Mouse (Mus musculus) left cerebral cortex, adult 11 months (tissue): ENCODE measurements around the gene Fam71f1.

Experiments used
- DNase-seq: peaks from one replicate; pipeline ENCODE4 v3.0.0; 2022; ENCODE audit warnings: low spot score

The Fam71f1 gene

DNA sequence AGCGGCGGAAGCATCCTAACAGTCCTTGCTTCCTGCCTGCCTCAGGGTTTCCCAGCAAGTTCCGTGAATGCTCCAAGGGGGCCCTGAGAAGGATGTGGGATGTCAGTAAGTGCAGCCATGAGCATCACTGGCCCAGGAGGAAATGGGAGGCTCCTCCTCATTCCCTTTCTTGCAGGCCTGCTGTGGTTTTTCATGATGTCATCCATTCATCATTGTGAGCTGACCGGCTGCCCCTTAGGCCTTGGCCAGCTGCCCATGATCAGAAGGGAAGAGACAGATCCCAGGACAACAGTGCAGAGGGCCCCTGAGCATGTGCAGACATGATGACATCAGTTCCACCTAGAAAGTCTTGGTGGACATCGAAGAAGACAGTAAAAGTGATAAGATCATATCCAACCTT is at the start of gene Fam71f1:
TSS of gene Fam71f1 (plus strand) at position 262 of the 400 bp plus-strand sequence.
- no peak for DNase-seq

DNA sequence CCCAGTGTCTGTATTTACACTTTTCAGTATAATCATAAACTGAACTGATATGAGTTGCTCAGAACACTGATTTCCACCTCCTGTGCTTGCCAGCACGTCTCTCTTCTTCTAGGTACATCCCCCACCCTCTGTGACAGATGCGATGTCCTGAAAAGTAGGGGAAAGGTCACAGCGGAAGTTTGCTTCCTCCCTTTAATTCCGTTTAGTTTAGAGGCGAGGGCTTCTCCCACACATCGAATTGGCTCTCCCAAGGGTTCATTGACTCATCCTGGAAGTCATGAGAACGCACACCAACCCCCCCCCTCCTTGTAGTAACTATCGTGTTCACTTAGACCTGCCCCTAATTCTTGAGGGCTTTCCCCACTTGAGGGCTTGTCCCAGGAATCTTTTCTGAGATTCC is 48.0 kb upstream of the Fam71f1 start:
- no peak for DNase-seq

DNA sequence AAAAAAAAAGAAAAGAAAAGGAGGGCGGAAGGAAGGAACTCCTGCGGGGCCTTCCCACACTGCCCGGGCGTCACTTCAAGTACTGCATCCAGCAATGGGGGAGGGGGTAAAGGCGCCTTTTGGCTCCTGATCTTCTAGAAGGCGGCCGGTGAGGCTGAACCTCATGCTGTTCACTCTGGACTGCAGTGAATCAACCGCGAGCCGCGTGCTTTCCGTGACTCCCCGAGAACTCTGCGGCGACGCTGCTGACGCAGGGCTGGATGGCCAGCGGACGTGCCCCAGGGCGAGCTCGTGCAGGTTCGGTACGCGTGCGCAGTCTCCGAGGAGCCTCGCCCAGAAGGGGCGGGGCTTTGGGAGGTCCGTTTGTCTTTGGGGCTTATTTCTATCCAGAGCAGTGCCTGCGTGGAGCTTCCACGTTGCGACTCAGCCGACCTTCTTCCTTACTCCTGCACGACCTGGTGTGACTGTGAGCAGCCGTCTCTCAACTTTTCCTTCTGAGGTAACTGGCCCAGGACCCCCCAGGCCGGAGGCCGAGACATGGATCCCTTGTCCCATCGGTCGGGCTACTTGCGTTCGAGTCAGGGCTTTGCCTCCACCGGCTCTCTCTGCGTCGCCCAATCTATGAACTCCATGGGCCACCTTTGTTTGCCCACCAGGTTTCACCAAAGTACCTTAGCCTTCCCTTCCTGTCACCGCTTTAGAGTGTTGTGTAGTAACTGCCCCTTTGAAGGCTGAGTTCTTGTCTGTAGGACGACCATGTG is 46.4 kb upstream of the Fam71f1 start, which contains the start of gene Hilpda:
TSS of gene Hilpda (plus strand) at position 177 of the 761 bp plus-strand sequence.
- peak; percentile 78 for DNase-seq

DNA sequence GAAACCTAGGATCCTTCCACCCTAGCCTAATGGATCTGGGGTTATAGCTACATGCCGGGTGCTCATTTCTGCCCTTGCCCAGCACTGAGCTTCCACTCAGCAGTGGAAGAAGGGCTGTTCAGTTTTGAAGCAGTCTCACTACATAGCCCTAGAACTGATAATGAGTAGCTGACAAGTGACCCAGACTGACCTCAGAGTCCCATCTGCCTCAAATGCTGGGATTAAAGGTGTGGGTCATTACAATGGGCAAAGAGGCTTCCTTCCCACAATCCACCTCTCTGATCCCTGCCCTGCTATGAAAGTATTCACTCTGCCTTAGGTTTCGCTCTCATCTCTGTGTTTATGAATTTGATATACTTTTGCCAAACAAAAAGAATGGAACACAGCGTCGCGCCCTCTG is 42.2 kb upstream of the Fam71f1 start:
- no peak for DNase-seq

DNA sequence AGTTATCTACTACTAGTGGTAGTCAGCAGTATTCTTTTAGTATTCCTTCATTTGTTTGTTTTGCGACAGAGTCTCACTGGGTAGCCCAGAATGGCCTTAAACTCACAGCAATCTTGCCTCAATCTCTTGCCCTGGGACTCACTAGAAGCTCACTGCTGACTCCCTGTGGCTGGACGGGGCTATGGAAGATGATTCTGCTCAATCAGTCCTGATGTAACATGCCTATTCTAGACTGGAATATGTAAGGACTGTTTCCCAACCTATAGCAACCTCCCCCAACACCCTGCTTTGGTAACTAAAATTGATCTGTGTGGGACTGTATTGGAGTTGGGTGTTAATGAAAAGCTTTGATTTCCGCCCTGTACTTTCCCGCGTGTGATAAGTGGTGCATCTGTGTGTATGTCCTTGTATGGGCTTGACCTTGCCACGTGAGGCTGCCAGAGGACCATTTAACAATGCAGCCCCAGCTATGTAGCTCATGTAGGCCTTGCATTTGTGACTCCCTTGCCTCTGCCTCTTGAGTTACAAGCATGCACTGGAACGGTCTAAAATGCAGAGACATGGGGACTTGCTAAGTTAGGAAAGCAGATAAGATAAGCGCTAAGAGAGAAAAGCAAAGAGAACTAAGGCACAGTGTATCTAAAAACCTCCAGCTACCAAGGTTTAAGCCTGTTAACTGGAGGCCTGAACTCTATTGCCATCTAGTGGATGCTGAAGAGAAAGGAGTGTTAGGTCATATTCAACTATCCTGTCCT is 40.2 kb upstream of the Fam71f1 start:
- peak; percentile 16 for DNase-seq

DNA sequence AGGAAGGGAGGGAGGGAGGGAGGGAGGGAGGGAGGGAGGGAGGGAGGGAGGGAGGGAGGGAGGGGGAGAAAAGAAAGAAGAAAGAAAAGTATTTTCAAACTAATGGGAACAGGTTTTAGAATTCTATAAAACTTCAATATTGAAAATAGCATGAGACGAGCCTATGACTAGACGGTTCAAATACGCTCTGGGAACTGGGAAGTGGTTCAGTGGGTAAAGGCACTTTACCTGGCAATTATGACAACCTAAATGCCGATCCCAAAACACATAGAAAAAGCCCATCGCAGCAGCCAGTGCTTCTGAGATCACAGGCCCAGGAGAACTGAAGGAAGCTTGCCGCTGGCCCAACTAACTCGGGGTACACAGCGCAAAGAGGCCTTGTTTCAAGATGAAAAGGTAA is 39.6 kb upstream of the Fam71f1 start, which contains the start of gene Fam71f2:
TSS of gene Fam71f2 (plus strand) at position 301 of the 400 bp plus-strand sequence.
- DNase-seq = no peak

DNA sequence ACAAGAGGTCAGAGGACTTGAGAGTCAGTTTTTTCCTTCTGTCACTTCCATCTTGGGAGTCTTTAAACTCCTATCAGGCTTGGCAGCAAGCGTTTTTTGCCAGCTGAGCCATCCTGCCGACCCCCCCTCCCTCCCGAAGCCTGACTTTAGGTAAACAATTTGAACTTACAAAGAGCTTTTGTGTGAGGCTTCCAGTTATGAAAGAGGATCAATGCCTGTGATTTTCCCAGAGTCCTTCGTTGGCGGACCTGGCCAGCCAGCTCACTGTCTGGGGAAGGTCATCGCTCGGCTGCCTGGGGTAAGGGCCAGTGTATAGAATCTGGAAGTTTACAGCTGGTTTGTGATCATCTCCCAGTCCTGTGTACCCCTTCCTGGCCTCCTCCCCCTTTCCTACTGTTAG is 38.3 kb upstream of the Fam71f1 start:
- no peak for DNase-seq

DNA sequence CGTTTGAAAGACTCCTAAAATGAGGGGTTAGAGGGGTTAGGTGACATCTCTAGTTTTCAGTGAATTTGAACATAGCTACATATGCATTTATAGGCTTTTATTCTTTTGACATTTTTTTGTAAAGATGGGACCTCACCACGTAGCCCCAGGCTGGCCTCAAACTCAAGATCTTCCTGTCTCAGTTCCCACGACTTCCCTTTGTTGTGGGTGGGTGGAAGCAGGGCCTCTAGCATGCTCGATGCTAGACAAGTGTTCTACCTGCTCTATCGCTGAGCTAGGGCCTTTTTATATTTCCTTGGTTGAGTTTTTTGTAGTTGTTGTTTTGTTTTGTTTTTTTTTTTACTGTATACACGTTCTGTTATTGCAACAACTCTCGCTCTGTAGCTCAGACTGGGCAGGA is 32.1 kb upstream of the Fam71f1 start:
- DNase-seq = no peak

DNA sequence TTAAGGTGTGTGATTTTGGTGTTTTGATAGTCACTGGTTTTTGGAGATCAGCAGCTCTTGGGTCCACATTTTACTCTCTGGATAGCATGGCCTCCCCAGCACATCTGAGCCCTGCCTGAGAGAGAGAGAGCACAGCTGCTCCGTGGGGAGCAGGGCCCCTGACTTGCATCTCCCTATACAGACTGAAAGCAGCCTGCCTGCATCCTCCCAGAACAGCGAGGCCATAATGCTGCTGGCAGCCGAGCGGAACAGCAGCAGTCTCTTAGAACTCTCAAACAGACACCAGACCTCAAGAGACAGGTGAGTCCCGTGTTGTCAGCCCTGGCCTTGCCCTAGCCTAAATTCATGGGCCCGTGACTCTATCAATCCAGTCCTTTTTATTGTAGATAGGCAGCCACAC is 31.5 kb upstream of the Fam71f1 start:
- DNase-seq = no peak

DNA sequence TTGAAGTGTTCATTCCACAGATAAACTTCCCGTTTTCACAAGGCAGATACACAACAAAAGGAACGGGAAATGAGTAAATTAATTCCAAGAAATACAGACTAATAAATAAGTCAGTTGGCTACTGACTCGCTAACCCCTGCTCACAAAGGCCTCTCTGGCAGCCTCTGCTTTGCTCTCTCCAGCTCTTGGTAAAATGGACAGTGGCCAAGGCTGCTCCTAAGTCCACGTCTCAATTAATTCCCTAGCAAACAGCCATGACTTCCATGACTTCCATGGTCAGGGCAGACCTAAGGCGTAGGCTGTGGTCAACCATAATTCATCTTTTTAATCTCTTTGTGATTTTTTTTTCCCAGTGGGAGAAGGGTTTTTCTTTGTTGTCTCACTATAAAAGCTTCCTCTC is 31.0 kb upstream of the Fam71f1 start:
- DNase-seq = no peak

DNA sequence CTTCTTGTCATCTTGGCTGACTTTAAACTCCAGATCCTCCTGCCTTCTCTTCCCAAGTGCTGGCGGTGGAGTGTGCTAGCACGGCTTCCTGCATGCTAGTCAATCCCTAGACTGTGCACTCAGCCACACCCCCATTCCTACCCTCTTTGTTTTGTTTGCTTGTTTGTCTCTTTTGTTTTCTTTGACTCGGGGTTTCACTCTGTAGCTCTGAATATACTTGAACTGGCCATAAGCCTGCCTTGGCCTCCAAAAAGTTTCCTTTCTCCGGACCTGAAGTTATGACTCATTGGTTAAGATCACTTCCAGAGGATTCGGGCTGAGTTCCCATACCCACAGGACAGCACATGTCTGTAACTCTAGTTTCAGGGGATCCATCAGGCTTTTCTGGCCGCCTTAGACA is 30.3 kb upstream of the Fam71f1 start:
- DNase-seq = no peak

DNA sequence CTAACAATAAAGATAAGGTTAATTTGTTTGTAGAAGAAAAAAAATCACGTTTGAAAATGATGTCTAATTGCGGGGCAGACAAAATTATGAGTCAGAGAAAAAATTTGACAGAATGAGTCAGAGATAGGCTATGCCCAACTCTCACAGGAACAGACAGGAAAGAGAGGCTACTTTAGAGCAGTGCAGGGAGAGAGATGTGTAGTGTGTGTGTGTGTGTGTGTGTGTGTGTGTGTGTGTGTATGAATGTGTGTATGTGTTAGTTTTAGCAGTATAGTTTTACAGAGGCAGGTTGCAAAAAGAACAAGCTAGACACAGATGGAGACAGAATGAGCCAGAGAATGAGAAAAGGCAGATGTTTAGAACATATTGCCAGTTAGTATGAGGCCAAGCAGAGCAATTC is 19.8 kb upstream of the Fam71f1 start:
- DNase-seq = no peak

DNA sequence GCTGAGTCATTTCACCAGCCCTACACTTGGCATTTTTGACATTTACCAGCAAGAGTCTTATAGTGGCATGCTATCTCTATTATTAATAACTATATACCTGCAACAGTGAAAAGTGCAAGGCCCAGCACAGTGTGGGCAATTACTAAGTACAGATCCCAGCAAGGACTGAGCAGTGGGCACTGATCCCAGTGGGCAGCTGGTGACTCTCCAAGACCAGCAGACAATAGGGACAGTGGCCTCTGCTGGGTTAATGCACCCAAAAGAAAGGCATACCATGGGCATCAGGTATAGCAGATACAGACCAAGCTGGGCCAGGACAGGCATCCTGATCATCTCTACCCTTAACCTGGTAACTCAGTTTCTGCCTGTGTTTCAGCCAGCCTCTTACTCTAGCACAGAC is 15.7 kb upstream of the Fam71f1 start:
- DNase-seq = no peak

DNA sequence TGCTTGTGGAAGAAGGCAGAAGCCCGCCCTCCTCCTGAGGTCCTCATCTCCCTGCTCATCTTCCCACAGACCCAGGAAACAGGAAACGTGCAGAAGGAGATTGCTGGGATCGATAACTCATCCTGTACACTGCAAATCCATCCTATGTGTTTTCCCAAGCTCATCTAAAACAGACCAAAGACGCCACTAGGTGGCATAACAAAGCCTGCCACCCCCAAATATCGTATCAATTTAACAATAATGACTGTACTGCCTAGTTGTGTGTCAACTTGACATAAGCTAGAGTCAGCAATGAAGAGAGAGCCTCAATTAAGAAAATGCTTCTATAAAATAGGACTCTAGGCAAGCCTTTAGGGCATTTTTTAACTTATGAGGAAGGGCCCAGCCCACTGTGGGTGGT is 15.2 kb upstream of the Fam71f1 start:
- no peak for DNase-seq

DNA sequence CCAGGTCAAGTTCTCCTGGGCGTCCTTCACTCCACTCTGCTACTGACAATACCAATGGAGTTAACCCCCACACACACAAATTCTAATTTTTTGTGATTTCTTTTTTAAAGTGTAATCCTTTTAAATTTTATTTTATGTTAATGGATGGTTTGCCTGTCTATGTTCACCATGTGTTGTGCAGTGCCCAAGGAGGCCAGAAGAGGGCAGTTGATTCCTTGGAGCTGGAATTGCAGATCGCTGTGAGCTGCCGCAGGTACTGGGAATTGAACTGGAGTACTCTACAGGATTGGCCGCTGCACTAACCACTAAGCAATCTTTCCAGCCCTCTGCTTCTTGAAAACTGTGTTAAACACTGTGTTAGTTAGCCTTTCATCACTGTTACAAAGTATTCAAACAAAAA is 13.5 kb upstream of the Fam71f1 start:
- DNase-seq = no peak

DNA sequence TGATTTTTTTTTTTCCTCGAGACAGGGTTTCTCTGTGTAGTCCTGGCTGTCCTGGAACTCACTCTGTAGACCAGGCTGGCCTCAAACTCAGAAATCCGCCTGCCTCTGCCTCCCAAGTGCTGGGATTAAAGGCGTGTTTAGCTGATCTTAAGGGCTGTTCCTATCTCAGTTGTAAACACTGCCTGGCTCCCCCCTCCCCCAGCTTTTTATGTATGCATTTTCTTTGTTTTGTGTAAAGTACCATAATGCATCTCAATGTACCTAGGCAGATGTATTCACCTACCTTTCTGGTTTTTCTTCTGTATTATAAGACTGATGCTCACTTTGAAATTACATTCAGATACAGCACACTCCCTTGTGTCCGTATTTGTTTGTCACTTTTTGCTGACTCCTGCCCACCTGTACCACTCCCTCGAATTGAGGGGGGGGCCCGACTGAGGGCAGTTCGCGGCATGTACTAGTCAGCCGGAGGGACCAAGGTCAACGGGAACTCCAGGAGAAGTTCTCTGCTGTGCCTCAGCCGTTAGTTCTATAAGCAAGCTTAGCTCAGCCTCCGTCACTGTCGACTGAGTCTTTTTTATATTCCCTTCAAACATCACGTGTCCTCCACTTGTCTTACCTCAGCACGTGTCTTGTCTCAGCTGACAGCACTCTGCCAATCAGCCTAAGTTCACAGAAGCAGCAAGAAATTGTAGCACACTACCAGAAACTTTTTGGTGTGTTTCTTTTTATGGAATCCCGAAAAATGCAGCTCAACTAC is 9.9 kb upstream of the Fam71f1 start:
- no peak for DNase-seq

DNA sequence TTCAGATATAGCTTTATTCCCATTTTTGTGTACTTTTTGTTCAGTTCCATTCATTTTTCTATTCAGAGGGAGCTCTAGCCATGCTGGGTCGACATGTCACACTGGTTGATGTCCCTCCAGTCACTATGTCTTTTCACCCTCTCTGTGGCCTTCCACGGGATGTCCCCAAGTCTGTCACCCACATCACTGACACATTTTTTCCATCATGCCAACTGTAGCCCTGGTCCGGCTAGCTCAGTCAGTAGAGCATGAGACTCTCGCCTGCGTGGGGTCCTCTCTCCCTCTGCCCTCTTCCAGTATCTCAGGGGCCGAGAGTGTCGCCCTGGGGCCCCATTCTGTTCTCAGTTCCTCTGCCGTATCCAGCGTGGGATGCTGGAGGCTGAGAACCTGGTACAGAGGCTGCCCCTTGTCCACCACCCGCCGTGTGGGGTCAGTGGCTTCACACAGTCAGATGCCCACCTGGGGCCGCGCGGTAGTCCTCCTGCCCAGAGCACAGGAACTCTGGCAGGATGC is 5.2 kb upstream of the Fam71f1 start:
- no peak for DNase-seq

DNA sequence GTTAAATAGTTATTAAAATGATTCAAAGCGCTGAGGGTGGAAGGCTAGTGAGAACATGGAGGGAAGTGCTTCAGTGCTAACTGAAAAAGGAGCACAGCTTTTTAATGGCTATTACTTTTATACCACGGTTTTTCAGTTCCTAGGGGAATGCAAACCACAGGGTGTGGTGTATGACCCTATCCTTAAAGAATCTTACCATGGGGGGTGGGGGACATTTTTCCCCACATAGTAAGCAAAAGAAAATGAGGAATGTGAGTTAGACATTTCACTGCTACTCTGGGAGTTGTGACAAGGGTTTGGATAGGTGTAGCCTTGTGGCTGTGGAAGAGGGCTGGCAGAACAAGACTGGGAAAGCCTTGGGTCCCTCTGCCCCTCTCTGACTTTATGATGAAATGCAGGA is 1.7 kb upstream of the Fam71f1 start:
- DNase-seq = no peak

DNA sequence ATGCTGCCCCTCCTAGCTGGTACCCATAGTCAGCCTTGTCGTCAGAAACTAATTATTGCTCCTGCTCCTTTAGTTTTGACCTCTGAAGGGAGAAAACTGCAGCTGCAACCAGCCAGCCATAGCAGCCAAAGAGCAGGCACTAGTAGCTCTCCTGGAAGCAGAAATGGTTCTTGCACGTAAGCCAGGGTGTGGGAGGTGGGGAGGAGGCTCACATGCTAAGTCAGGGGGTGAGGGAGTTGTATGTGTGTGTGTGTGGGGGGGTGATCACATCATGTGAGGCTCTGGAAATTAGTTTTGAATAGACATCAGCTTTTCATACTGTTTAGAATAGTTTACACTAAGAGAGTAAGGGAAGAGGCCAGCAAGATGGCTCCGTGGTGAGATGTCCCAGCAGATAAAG is 999 bp upstream of the Fam71f1 start:
- no peak for DNase-seq

DNA sequence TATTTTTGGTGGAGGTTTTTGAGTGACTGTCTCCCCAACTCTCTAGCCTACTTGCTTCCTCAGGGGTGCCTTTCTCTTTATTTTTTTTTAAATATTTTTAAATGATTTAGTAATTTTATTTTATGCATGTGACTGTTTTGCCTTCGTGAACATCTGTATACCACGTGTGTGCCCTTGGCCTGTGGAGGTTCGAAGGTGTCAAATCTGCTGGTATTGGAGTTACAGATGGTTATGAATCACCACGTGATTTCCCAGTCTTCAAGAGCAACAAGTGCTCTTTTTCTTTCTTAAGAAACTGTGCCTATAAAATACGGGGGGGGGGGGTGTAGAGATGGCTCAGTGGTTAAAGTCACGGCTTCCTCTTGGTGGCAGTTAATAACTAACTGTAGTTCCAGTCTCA is 2.6 kb downstream of the Fam71f1 start:
- no peak for DNase-seq

DNA sequence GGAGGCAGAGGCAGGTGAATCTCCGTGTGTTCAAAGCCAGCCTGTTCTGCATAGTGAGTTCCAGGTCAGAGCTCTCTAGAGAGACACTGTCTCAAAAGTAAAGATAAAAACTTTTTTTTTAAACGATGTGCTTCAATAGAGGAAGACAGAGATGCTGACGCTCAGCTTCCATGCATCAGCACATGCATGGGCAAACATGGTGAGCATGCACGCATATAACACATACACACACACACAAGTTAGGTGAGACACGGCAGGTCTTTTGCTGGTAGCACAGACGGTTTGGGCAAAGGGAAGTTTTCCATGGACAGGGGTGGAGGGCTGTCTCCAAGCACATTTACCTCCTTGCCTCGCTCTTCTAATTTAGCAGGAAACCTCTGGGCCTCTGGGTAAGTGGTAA is 3.2 kb downstream of the Fam71f1 start:
- no peak for DNase-seq

DNA sequence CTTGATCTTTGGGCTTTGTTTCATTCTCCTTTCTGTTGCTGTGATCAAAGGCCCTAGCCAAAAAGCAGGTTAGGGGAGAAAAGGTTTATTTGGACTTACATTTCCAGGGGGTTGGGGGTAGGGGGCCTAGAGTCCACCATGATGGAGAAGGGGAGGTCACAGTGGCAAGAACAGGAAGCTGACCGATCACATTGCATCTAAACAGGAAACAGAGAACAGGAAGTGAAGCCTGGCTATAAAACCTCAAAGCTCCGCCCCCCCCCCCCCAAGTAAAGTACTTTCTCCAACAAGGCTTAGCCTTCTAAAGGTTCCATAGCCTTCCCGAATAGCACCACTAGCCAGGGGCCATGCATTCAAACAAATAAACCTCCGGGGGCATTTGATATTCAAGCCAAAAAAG is 3.8 kb downstream of the Fam71f1 start:
- DNase-seq = no peak

DNA sequence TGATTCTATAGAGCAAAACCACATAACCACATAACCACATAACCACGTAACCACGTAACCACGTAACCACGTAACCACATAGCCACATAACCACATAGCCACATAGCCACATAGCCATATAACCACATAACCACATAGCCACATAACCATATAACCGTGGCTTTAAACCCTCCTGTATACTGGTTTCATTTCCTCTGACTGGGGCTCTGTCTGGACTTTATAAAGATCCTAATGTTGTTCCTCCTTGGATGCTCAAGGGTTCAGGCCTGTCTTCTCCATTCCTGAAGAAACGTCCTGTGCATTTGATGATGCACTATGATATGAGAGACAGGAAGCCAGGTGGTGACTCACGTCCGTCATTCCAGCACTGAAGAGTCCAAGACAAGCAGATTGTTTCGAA is 8.0 kb downstream of the Fam71f1 start:
- DNase-seq = no peak
